Mouse (Mus musculus): Measurements from ENCODE around the gene Sos1.

The Sos1 gene

GRCm38 (mm10) chr17:80420998-80421397, 59.3 kb downstream of the Sos1 start:
- DNase-seq (ENCODE audit: low spot score in 2 of 2): no peak

- DNase-seq (ENCODE audit: low spot score in 2 of 2): no peak
These were observed 61.6 kb downstream of the Sos1 start for GRCm38 (mm10) chr17:80418572-80419210.

- no peak for DNase-seq (ENCODE audit: low spot score in 2 of 2)
These were observed 69.1 kb downstream of the Sos1 start for GRCm38 (mm10) chr17:80411182-80411581.

- no peak for DNase-seq (ENCODE audit: low spot score in 2 of 2)
These were observed 82.0 kb downstream of the Sos1 start for GRCm38 (mm10) chr17:80398243-80398642.

- DNase-seq (ENCODE audit: low spot score in 2 of 2): peak; percentile 9 to 39
These were observed 88.5 kb downstream of the Sos1 start for GRCm38 (mm10) chr17:80391423-80392403.

- DNase-seq (ENCODE audit: low spot score in 2 of 2): no peak
These were observed 90.2 kb downstream of the Sos1 start for GRCm38 (mm10) chr17:80390024-80390423.

- no peak for DNase-seq (ENCODE audit: low spot score in 2 of 2)
These were observed 94.6 kb downstream of the Sos1 start for GRCm38 (mm10) chr17:80385671-80386070.

GRCm38 (mm10) chr17:80378386-80378785, 101.9 kb downstream of the Sos1 start:
- peak in 1 of 2 experiments; percentile 5 for DNase-seq (ENCODE audit: low spot score in 2 of 2)

GRCm38 (mm10) chr17:80373726-80374096, 106.5 kb downstream of the Sos1 start:
- DNase-seq (ENCODE audit: low spot score in 2 of 2): no peak

- peak; percentile 78 to 87 for DNase-seq (ENCODE audit: low spot score in 2 of 2)
These were observed 107.1 kb downstream of the Sos1 start, which contains the start of gene Gm10190 for GRCm38 (mm10) chr17:80372989-80373725. TSS of gene Gm10190 (minus strand) at chr17:80373541.

- no peak for DNase-seq (ENCODE audit: low spot score in 2 of 2)
These were observed 111.6 kb downstream of the Sos1 start for GRCm38 (mm10) chr17:80368606-80369005.

GRCm38 (mm10) chr17:80367276-80367675, 113.0 kb downstream of the Sos1 start:
- DNase-seq (ENCODE audit: low spot score in 2 of 2): no peak

GRCm38 (mm10) chr17:80360245-80360644, 120.0 kb downstream of the Sos1 start:
- no peak for DNase-seq (ENCODE audit: low spot score in 2 of 2)

GRCm38 (mm10) chr17:80347234-80347633, 133.0 kb downstream of the Sos1 start:
- no peak for DNase-seq (ENCODE audit: low spot score in 2 of 2)

- no peak for DNase-seq (ENCODE audit: low spot score in 2 of 2)
These were observed 133.6 kb downstream of the Sos1 start for GRCm38 (mm10) chr17:80346591-80347125.

- no peak for DNase-seq (ENCODE audit: low spot score in 2 of 2)
These were observed 135.0 kb downstream of the Sos1 start for GRCm38 (mm10) chr17:80345277-80345676.
